Mouse (Mus musculus) layer of hippocampus, postnatal 36 days (tissue): ENCODE measurements at regions not wholly inside any gene's neighbourhood (a gene's known extent, or its start where the extent isn't known, plus 50 kb on each side); places are given as distances from the start of the nearest gene placed in this dataset.
A peak's percentile ranks its signal among the peaks of the same experiment; 100 is the strongest.
"Not testable (repeated sequence)": the region's sequence is repeated elsewhere in the genome, so short reads cannot be mapped to it uniquely, and the experiment has no call there.

Experiments
- DNase-seq, 2 experiments: peaks; one replicate each; pipeline ENCODE4 v3.0.0; 2022

- DNase-seq, result no peak
Measured at GRCm38 (mm10) chr10:30470831-30471230, 129.7 kb downstream of the Trmt11 start.

DNA sequence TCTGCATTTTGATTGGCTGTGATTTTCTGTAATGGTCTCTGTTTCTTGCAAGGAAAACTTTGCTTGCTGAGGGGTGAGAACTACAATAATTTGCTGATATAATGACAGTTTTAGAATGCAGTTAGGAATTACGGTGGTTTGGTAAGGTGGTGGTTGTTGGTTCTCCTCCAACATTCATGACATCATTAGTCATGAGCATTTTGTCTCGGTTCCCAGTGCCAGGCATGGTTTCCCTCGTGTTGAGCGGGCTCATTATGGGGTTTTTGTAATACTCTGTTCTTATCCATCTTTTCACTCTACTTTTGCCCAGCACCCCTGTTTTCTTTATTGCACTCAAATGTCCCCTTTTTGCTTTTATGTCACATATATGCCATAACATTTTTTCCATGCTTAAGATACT lies 149.9 kb downstream of the Trmt11 start:
- DNase-seq, result no peak

- DNase-seq, result no peak
Measured at GRCm38 (mm10) chr10:30447057-30447456, 153.5 kb downstream of the Trmt11 start.

GRCm38 (mm10) chr10:30446572-30446971 lies 154.0 kb downstream of the Trmt11 start:
- peak in 1 of 2 experiments; percentile 6 for DNase-seq

DNA sequence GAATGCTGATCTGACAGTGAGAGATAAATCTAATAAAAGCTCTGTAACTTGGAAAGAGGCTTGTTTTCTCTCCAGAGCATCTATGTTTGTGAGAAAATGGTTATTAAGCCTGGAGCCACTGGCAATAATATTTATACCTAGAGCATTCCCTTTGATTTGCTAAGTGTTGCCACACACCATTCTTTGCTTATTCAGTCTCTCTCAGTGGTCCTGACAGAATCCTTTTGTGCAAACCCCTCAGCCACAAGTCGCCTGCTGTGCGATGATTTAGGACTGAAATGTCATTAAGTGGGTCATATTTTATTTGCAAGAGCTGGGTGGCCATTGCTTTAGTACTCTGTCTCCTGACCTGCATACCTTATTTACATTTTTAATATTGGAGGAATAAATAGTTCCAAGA lies 160.7 kb downstream of the Trmt11 start:
- no peak for DNase-seq

DNA sequence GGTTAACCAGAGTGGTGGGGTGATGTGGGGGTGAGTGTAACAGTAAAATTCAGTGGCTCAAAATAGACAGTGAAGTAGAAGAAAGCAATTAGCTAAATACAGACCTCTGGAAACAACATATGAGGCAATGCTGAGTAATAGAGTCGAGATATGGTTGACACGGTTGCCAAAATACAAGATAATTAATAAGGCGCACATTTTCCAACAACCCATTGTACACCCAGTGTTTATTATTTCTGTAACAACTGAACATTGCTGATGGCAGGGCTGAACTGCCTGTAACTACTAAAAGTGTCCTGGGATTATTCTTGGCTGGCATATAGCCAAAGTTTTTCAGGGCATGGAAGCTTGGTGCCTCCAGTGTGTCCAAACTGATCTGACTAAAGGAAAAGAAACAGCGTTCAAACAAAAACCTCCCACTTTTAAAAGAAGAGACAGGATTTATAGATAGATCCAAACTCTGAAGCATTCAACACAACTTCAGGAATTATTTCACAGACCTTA lies 174.1 kb downstream of the Trmt11 start:
- no peak for DNase-seq

DNA sequence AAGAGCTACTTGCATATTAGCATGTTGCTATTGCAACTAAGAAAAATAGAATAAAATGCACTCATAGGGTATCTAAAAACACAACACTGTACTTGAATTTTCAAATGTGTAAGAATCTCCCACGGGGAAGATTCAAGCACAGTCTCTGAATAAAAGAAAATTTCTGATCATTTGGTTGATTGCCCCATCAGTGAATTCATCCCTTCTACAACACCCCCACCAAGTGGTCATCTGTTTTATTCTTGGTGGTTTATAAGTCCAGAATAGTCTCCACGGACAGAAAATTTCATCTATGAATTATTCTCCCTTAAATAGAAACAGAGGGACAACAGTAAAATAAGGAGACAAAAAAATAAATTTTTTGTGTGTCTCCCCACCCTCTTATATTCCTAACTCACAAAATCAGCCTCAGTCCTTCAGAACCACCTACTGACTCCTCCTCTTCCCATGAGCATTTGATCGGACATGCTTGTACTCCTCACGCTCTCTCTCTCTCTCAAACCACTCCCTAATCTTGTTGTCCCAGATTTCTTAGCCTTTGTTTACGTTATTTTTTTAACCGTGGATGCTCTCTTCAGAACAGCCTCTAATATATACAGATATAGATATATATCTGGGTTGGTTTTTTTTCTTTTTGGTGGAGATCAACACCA lies 181.0 kb downstream of the Trmt11 start:
- peak in 1 of 2 experiments; percentile 9 for DNase-seq

- DNase-seq, result no peak
Measured at GRCm38 (mm10) chr10:30416314-30416713, 184.2 kb downstream of the Trmt11 start.

GRCm38 (mm10) chr10:30411736-30412135 lies 188.8 kb downstream of the Trmt11 start:
- no peak for DNase-seq

DNA sequence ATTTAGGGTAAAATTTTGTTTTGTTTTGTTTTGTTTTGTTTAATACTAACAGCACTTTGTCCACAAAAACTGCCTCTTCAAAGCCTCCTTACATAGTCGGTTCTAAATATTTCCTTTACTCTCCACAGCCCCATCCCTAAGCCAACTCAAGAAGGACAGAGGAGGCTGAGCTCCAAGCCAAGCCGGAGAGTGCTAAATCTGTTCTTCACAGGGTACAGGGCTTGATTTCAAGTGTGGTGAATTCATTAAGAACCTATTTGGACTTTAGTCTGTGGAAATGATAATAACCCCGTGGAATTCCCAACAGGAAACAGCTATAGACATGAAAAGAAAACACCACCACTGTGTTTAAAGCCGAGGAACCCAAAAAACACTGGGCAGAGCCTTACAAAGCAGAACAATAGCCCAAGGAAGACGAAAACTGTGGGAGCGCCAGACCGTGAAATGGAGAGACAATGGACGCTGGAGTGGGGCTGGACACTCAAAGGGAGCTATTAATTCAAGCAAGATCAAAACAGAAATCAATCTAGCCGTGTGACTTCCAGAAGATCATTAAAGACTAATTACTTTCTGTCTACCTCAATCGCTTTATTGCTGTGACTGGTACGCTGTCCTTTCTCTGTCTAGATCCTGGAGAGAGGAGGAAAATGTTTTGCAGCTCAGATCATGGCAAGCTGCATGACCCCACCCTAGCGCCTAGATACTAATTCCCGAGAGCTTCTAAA lies 194.7 kb downstream of the Trmt11 start:
- DNase-seq, result peak in 1 of 2 experiments; percentile 7

DNA sequence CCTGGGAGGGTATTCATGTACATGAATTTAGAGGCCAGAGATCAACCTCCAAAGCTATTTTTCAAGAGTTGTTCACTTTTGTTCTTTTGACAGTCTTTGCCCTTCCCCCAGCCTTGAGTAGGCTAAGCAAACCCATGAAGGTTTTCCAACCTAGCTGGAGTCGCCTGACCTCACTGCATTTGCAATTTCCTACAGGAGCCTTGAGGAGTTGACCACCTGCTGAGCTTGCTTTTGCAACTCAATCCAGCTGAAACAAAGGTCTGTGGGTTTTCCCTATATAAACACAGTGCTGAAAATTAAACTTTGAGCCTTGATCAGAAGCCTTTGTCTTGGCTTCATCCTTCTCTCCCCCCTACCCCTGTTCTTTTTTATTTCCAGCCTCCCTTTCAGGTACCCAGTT lies 170.2 kb upstream of the Cenpw start:
- no peak for DNase-seq

- not testable (repeated sequence) for DNase-seq
Measured at GRCm38 (mm10) chr10:30360811-30361210, 160.5 kb upstream of the Cenpw start.

GRCm38 (mm10) chr10:30359051-30359450 lies 158.7 kb upstream of the Cenpw start:
- DNase-seq, result no peak

DNA sequence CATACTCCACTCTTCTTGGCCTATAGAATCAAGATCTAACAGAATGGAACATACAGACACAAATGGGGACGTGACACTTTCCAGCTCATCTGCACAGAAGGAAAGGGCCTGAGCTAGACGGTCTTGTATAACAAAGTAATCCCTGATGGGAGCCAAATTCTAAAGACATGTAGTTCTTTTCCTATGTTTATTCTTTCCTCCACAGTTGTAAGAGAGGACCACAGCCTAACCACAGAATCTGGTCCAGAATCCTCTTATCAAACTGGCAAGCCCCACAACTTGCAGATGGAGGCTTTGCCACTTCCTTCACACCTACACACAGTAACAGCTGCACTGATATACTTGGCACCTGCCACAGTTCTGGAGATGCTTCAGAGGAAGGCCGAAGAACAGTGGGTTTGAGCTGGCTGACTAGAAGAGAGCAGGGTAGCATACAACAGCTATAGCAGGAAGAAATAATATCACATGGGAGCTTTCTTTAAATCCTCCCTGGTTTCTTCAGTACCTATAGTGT lies 142.7 kb upstream of the Cenpw start:
- no peak for DNase-seq

DNA sequence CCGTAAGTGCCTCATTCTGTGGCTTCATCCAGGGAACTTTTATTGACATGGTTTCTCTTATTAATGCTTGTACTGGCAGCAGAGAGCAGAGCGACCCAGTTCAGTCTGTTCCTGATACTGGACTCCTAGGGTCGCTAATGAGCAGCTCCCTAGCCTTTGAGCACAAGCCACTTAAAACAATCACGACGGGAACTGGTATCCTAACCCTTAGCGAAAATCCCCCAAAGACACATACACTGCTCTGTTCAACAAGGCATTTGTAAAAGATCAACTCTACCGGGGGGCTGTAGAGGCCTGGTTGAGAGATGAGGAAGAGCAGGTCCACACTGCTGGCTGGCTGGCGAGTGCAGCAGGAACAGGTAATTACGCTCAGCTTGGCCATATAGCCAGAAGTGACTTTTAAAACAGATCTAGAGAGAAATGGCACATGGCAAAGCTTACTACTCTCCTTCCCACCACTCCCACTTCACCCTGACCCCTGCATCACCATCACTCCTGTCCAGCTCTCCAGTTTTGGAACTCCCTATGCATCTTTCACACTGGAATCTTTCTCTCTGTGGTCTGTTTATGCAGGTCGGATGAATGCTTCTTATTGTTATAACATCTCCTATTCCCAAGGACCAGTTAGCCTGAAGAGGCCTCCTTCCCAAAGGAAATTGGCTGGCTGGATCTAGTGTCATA lies 128.1 kb upstream of the Cenpw start:
- no peak for DNase-seq

DNA sequence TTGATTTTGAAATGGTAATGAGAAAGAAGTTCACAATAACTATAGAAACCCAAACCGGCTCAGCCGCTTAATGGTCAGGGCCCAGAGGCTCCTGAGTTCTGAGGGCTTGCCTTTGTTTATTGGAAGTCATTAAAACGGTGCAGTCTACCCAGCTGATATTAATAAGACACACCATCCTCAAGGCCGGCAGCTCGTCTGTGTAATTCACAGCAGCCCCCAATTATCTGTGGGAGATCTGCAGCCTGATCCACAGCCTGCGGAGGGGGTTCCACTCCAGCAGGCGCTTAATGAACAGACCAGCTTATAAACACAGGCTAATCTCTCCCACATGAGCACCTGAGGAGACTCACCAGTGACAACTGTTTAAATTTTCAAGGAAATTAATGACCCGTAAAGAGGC lies 127.5 kb upstream of the Cenpw start:
- DNase-seq, result no peak

- DNase-seq, result no peak
Measured at GRCm38 (mm10) chr10:30326861-30327260, 126.5 kb upstream of the Cenpw start.

DNA sequence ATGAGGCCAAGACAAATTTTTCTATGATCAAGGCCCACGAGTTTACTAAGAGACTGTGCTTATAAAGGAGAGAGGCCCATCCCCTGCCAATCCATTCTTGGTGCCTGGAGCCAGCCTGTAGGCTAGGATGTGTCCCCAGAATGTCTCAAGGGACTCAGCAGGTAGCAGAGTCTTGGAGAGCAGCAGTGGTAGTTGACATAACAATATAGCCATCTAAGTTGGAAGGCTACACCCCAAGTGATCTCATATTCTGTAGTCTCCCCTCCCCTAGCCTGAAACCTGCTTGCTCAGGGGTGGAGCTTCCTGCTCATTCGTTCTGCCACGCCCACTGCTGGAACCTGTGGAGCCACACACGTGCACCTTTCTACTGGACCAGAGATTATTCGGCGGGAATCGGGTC lies 95.5 kb upstream of the Cenpw start:
- not testable (repeated sequence) for DNase-seq

DNA sequence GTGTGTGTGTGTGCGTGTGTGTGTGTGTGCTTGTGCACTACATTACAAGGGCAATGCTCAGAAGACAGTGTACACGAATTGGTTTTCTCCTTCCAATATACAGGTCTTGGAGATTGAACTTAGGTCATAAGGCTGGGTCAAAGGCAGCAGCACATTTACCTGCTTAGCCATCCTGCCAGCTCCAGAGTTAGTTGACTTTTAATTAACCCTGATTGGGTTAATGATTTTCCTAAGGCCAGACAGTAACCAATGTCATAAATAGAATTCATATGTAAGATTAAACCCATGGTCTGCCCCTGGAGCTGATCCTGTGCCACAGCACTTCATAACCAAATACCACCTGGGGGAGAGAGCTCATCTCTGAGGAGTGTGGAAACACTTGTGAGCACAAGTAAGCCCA lies 81.3 kb upstream of the Cenpw start:
- DNase-seq, result no peak

GRCm38 (mm10) chr10:30280451-30280850 lies 80.1 kb upstream of the Cenpw start:
- DNase-seq, result no peak

- DNase-seq, result no peak
Measured at GRCm38 (mm10) chr10:30279978-30280377, 79.6 kb upstream of the Cenpw start.

DNA sequence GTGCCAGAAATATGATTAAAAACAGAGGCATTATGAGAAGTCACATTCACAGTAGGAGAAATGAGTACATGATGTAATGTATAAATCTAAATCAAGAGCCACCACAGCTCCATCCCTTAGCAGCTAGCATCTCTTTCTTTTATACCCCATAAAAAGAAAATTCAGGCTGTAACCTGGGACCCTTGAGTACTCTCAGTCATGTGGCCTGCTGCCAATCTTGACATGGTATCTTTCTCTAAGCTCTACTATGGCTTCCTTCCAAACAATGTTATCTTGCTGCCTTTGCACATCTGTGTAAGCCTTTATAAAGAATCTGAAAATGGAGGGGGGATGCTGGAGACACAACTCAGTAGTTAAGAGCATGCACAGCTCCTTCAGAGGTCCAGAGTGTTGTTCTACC lies 78.6 kb upstream of the Cenpw start:
- no peak for DNase-seq

- no peak for DNase-seq
Measured at GRCm38 (mm10) chr10:30265129-30265528, 64.8 kb upstream of the Cenpw start.
